Mouse (Mus musculus): ENCODE results near the gene Ntn5. TPM values are rescaled to one million over a fixed set of nuclear protein-coding genes. Genes with fewer than 3 reads are reported as not detected.

Ntn5 gene
- polyA plus RNA-seq, 1 experiment: 0.47 TPM

DNA sequence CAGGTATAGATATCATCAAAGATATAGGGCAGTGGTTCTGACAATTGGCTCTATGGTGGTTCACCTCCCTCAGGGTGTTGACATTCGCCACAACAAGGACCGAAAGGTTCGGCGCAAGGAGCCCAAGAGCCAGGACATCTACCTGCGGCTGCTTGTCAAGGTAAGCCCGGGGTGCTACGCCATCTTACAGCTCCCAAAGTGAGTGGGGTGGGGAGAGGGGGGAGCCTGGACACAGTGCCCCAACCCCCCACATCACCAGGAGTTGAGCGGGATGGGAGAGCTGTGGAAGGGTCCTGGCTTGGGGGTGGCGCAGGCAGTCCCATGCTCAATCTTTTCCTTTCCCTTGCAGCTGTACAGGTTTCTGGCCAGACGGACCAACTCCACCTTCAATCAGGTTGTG lies 35.4 kb downstream of the Ntn5 start:
- H3K4me1 ChIP-seq (ENCODE audit: control insufficient read depth, insufficient read depth, insufficient read length, low read length): peaks cover 23% of the 10 kb centered on the region
- peaks cover 22% of the 10 kb centered on the region for H3K36me3 ChIP-seq (ENCODE audit: control insufficient read depth, insufficient read depth, low read length)
- TF ChIP-seq POLR2A (IDR thresholded peaks at IDR 0.05; ENCODE audit: low read depth, low read length) (no peak), CTCF (IDR thresholded peaks at IDR 0.05; ENCODE audit: extremely low read depth, insufficient read length, insufficient replicate concordance, low read depth, low read length) (no peak)
- WGBS: 41% methylated on average over 10 of the region's 10 CpGs
- H3K27ac ChIP-seq (ENCODE audit: insufficient read depth, low read depth, low read length): no peak overlapping the region
- H3K4me3 ChIP-seq (ENCODE audit: low read depth, low read length): peak overlapping the region; percentile 80
- H3K27me3 ChIP-seq (ENCODE audit: control insufficient read depth, insufficient read depth, low read length): no peaks in the 10 kb centered on the region

DNA sequence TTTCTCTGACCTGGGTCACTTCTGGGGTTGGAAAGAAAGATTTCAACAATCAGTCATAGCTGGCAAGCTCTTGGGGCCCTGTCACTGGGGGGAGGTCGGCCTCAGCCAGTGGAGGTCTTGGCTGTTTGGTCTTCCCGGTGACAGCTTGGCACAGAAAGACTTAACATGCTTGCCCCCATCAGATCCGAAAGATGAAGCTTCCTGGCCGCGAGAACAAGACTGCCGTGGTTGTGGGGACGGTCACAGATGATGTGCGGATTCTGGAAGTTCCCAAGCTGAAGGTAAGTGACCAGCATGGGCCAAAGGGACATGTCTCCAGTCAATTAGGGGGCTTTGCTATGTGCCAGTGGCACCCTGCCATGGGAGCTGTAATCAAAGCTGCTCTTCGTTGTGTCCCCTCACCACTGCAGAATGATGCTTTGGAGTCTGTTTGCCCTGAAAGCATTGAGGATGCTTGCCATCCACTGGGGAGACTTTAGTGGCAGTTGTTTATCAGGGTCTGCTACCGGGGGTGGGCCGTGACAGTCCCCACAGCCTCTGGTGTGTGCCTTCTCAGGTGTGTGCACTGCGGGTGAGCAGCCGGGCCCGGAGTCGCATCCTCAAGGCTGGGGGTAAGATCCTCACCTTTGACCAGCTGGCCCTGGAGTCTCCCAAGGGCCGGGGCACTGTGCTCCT lies 36.1 kb downstream of the Ntn5 start:
- TF ChIP-seq POLR2A (IDR thresholded peaks at IDR 0.05; ENCODE audit: low read depth, low read length) (no peak), CTCF (IDR thresholded peaks at IDR 0.05; ENCODE audit: extremely low read depth, insufficient read length, insufficient replicate concordance, low read depth, low read length) (no peak)
- H3K27me3 ChIP-seq (ENCODE audit: control insufficient read depth, insufficient read depth, low read length): no peaks in the 10 kb centered on the region
- peak overlapping the region; percentile 80 for H3K4me3 ChIP-seq (ENCODE audit: low read depth, low read length)
- no peak overlapping the region for H3K27ac ChIP-seq (ENCODE audit: insufficient read depth, low read depth, low read length)
- peaks cover 23% of the 10 kb centered on the region for H3K4me1 ChIP-seq (ENCODE audit: control insufficient read depth, insufficient read depth, insufficient read length, low read length)
- H3K36me3 ChIP-seq (ENCODE audit: control insufficient read depth, insufficient read depth, low read length): peaks cover 28% of the 10 kb centered on the region
- 39% methylated on average over 16 of the region's 16 CpGs for WGBS

DNA sequence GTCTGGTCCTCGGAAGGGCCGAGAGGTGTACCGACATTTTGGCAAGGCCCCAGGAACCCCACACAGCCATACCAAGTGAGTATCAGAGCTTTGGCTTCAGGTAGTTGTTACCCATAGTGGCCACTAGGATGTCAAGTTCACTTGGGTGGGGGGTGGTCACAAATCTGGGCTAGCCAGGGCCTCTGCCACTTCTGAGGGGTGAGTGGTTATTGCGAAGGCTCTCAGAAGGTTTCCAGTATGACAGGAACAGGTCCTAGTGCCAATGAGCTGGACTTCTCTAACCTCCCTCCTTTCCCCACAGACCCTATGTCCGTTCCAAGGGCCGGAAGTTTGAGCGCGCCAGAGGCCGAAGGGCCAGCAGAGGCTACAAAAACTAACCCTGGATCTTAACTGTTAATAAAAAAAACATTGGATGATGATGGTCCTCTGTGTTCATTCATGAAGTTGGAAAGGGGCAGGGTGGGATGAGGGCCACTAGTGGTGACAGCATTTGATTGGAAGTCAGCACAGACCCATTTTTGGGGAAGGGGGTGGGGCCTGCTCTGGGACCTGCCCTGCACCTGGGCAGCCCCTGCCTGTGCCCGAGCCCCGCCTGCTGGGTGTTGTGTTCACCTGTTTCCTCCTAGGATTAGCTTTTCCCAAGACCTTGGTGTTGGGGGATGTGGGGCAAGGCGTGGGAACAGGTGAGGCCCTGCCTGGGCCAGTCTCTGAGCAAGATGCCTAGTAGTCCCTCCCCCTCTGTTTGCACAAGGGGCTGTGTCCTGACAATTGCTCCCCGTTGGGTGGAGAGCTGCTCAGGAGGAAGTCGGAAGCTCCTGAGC lies 36.8 kb downstream of the Ntn5 start, which contains the start of gene Fam83e:
TSS of gene Fam83e (plus strand) at position 800 of the 821 bp plus-strand sequence.
- Histone ChIP-seq H3K27ac (ENCODE audit: insufficient read depth, low read depth, low read length) (peak within 1 kb of the TSS; percentile 79), H3K4me3 (ENCODE audit: low read depth, low read length) (peak within 1 kb of the TSS; percentile 80), H3K4me1 (ENCODE audit: control insufficient read depth, insufficient read depth, insufficient read length, low read length) (peaks cover 22% of the 10 kb centered on the region), H3K36me3 (ENCODE audit: control insufficient read depth, insufficient read depth, low read length) (peaks cover 35% of the 10 kb centered on the region), H3K27me3 (ENCODE audit: control insufficient read depth, insufficient read depth, low read length) (no peaks in the 10 kb centered on the region)
- 30% methylated on average over 14 of the region's 14 CpGs for WGBS
- peak; percentile 40; the same call in 1 of the 2 replicates for TF ChIP-seq CTCF (IDR thresholded peaks at IDR 0.05; ENCODE audit: extremely low read depth, insufficient read length, insufficient replicate concordance, low read depth, low read length)
- 0 out of 2 replicates have a peak, but pooled peaks have one; percentile 83 for TF ChIP-seq POLR2A (IDR thresholded peaks at IDR 0.05; ENCODE audit: low read depth, low read length)

DNA sequence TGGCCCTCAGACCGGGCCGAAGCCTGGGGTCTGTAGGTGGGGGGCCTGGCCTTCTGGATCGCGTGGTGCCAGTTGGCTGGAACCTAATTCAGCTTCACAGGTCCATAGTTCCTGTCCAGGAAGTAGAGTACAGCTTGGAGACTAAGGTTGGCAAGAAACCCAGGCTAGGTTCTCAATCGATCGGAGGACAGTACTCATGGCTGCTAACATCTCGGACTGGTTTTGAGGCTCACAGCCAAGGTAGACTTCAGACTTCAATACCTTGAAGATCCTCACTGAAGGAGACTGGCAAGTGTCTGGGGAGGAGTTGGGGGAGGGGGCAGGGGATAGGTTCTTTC lies 37.4 kb downstream of the Ntn5 start:
- H3K4me1 ChIP-seq (ENCODE audit: control insufficient read depth, insufficient read depth, insufficient read length, low read length): peaks cover 21% of the 10 kb centered on the region
- peak overlapping the region; percentile 65 for H3K4me3 ChIP-seq (ENCODE audit: low read depth, low read length)
- H3K27ac ChIP-seq (ENCODE audit: insufficient read depth, low read depth, low read length): peak overlapping the region; percentile 79
- H3K36me3 ChIP-seq (ENCODE audit: control insufficient read depth, insufficient read depth, low read length): peaks cover 37% of the 10 kb centered on the region
- H3K27me3 ChIP-seq (ENCODE audit: control insufficient read depth, insufficient read depth, low read length): no peaks in the 10 kb centered on the region
- no peak for TF ChIP-seq CTCF (IDR thresholded peaks at IDR 0.05; ENCODE audit: extremely low read depth, insufficient read length, insufficient replicate concordance, low read depth, low read length)
- TF ChIP-seq POLR2A (IDR thresholded peaks at IDR 0.05; ENCODE audit: low read depth, low read length): no peak; the same call in none of the 2 replicates
- 30% methylated on average over 7 of the region's 7 CpGs for WGBS

DNA sequence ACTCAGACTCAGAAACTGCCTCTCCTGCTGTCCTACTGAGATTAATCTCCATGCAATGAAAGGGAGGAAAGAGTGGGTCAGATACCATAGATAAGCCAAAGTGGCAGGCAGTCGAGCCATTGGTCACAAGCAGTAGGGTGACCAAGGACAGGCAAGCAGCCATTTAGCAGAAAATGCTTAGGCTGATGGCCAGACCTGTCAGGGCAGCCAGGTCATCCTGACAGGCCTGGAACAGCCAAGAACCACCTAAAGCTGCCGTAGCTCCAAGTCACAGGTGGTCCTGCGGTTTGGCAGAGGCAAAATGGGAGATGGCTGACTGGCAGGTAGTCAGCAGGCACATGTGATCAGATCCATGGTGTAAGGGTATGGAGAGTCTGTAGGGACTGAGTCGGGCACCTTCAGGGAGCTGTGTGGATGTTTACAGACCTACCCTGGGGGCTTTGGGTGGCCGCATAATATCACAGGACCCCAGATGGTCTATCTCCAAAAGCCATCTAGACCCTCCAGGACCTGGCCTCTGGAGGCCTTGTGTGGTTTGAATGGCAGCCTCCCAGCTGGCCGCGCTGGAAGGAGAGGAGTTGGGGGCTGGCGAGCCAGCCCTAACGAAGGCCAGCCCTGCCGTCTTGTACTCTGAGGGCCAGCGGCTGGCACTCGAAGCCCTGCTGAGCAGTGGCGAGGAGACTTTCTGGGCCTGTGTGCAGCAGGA lies 38.0 kb downstream of the Ntn5 start:
- peak overlapping the region; percentile 65 for H3K4me3 ChIP-seq (ENCODE audit: low read depth, low read length)

DNA sequence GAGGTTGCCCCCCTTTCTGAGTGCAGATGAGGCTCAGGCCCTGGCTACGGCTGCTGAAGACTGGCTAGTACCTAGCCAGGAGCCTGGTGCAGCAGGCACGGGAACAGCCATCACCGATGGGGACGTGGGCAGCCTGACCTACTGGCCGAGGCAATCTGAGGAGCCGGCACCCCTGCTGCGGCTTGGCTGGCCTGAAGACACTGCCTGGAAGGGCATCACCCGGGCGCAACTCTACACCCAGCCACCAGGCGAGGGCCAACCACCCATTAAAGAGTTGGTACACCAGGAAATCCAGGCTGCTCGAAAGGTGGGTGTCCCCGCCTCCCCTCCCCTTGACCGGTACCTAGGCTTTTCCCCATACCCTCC lies 38.5 kb downstream of the Ntn5 start:
- H3K4me3 ChIP-seq (ENCODE audit: low read depth, low read length): peak overlapping the region; percentile 65
- TF ChIP-seq CTCF (IDR thresholded peaks at IDR 0.05; ENCODE audit: extremely low read depth, insufficient read length, insufficient replicate concordance, low read depth, low read length) (no peak), POLR2A (IDR thresholded peaks at IDR 0.05; ENCODE audit: low read depth, low read length) (no peak)
- peaks cover 26% of the 10 kb centered on the region for H3K4me1 ChIP-seq (ENCODE audit: control insufficient read depth, insufficient read depth, insufficient read length, low read length)
- peaks cover 45% of the 10 kb centered on the region for H3K36me3 ChIP-seq (ENCODE audit: control insufficient read depth, insufficient read depth, low read length)
- peak overlapping the region; percentile 79 for H3K27ac ChIP-seq (ENCODE audit: insufficient read depth, low read depth, low read length)
- H3K27me3 ChIP-seq (ENCODE audit: control insufficient read depth, insufficient read depth, low read length): no peaks in the 10 kb centered on the region
- WGBS: 31% methylated on average over 13 of the region's 13 CpGs

More for the DNA sequence above, 38.0 kb downstream of the Ntn5 start:
- peaks cover 40% of the 10 kb centered on the region for H3K36me3 ChIP-seq (ENCODE audit: control insufficient read depth, insufficient read depth, low read length)
- peak overlapping the region; percentile 79 for H3K27ac ChIP-seq (ENCODE audit: insufficient read depth, low read depth, low read length)
- WGBS: 25% methylated on average over 13 of the region's 13 CpGs
- TF ChIP-seq CTCF (IDR thresholded peaks at IDR 0.05; ENCODE audit: extremely low read depth, insufficient read length, insufficient replicate concordance, low read depth, low read length) (no peak), POLR2A (IDR thresholded peaks at IDR 0.05; ENCODE audit: low read depth, low read length) (no peak)
- H3K4me1 ChIP-seq (ENCODE audit: control insufficient read depth, insufficient read depth, insufficient read length, low read length): peaks cover 24% of the 10 kb centered on the region
- no peaks in the 10 kb centered on the region for H3K27me3 ChIP-seq (ENCODE audit: control insufficient read depth, insufficient read depth, low read length)

Data from small intestine, adult 2 months (tissue).